Mouse (Mus musculus) skeletal muscle tissue, adult 2 months (tissue): Measurements from ENCODE around the gene Dlx3.

Experiments used
- DNase-seq: peaks from one replicate; pipeline ENCODE4 v3.0.0-alpha.2; 2012; ENCODE audit warnings: low read depth, low spot score

Gene Dlx3

GRCm38 (mm10) chr11:95121161-95122099 is 1.5 kb downstream of the Dlx3 start:
- no peak for DNase-seq

- no peak for DNase-seq
These were observed 2.2 kb downstream of the Dlx3 start for GRCm38 (mm10) chr11:95122100-95122489.

GRCm38 (mm10) chr11:95125366-95125948 is 5.5 kb downstream of the Dlx3 start:
- no peak for DNase-seq

GRCm38 (mm10) chr11:95126272-95127245 is 6.6 kb downstream of the Dlx3 start:
- DNase-seq: no peak

- no peak for DNase-seq
These were observed 8.4 kb downstream of the Dlx3 start for GRCm38 (mm10) chr11:95128359-95128758.

GRCm38 (mm10) chr11:95130668-95131252 is 10.8 kb downstream of the Dlx3 start:
- no peak for DNase-seq

- DNase-seq: no peak
These were observed 13.4 kb downstream of the Dlx3 start for GRCm38 (mm10) chr11:95133321-95133720.

- DNase-seq: no peak
These were observed 17.4 kb downstream of the Dlx3 start for GRCm38 (mm10) chr11:95137281-95137680.

- DNase-seq: no peak
These were observed 20.0 kb downstream of the Dlx3 start for GRCm38 (mm10) chr11:95139871-95140270.

- DNase-seq: no peak
These were observed 22.3 kb downstream of the Dlx3 start for GRCm38 (mm10) chr11:95142258-95142657.

GRCm38 (mm10) chr11:95142980-95143575 is 23.2 kb downstream of the Dlx3 start:
- DNase-seq: no peak

GRCm38 (mm10) chr11:95143663-95144062 is 23.7 kb downstream of the Dlx3 start:
- DNase-seq: no peak

GRCm38 (mm10) chr11:95144091-95144945 is 24.4 kb downstream of the Dlx3 start:
- DNase-seq: no peak

GRCm38 (mm10) chr11:95144946-95145483 is 25.1 kb downstream of the Dlx3 start:
- no peak for DNase-seq

- DNase-seq: no peak
These were observed 26.0 kb downstream of the Dlx3 start, which contains the start of gene Dlx4 for GRCm38 (mm10) chr11:95145851-95146403. Dlx4 (minus strand) TSS chr11:95146263.

- no peak for DNase-seq
These were observed 28.8 kb downstream of the Dlx3 start for GRCm38 (mm10) chr11:95148754-95149153.

GRCm38 (mm10) chr11:95149462-95150268 is 29.7 kb downstream of the Dlx3 start:
- DNase-seq: no peak

GRCm38 (mm10) chr11:95150269-95151049 is 30.5 kb downstream of the Dlx3 start:
- DNase-seq: no peak
